Mouse (Mus musculus): ENCODE measurements around the gene Fbrsl1.
"Not testable (repeated sequence)": the region's sequence is repeated elsewhere in the genome, so short reads cannot be mapped to it uniquely, and the experiment has no call there.

Gene Fbrsl1

GRCm38 (mm10) chr5:110447720-110448435 lies 425 bp downstream of the Fbrsl1 start:
- no peak for DNase-seq

- no peak for DNase-seq
Measured at GRCm38 (mm10) chr5:110444509-110444908, 3.8 kb downstream of the Fbrsl1 start.

- DNase-seq, result no peak
Measured at GRCm38 (mm10) chr5:110442966-110443590, 5.2 kb downstream of the Fbrsl1 start.

GRCm38 (mm10) chr5:110439565-110440310 lies 8.6 kb downstream of the Fbrsl1 start:
- DNase-seq, result peak; percentile 76

- no peak for DNase-seq
Measured at GRCm38 (mm10) chr5:110438591-110438990, 9.7 kb downstream of the Fbrsl1 start.

- DNase-seq, result no peak
Measured at GRCm38 (mm10) chr5:110437632-110438261, 10.6 kb downstream of the Fbrsl1 start.

- DNase-seq, result not testable (repeated sequence)
Measured at GRCm38 (mm10) chr5:110436166-110436565, 12.1 kb downstream of the Fbrsl1 start.

GRCm38 (mm10) chr5:110434816-110435215 lies 13.5 kb downstream of the Fbrsl1 start:
- DNase-seq, result no peak

- peak; percentile 66 for DNase-seq
Measured at GRCm38 (mm10) chr5:110429045-110429444, 19.3 kb downstream of the Fbrsl1 start.

GRCm38 (mm10) chr5:110428290-110428689 lies 20.0 kb downstream of the Fbrsl1 start:
- no peak for DNase-seq

- no peak for DNase-seq
Measured at GRCm38 (mm10) chr5:110425187-110425586, 23.1 kb downstream of the Fbrsl1 start.

- no peak for DNase-seq
Measured at GRCm38 (mm10) chr5:110424204-110424603, 24.1 kb downstream of the Fbrsl1 start.

- DNase-seq, result no peak
Measured at GRCm38 (mm10) chr5:110421393-110421792, 26.9 kb downstream of the Fbrsl1 start.

- no peak for DNase-seq
Measured at GRCm38 (mm10) chr5:110420950-110421349, 27.4 kb downstream of the Fbrsl1 start.

- DNase-seq, result no peak
Measured at GRCm38 (mm10) chr5:110420201-110420600, 28.1 kb downstream of the Fbrsl1 start.

GRCm38 (mm10) chr5:110418523-110418911 lies 29.8 kb downstream of the Fbrsl1 start:
- no peak for DNase-seq

- no peak for DNase-seq
Measured at GRCm38 (mm10) chr5:110417756-110418522, 30.4 kb downstream of the Fbrsl1 start.

GRCm38 (mm10) chr5:110416825-110417401 lies 31.4 kb downstream of the Fbrsl1 start:
- no peak for DNase-seq

GRCm38 (mm10) chr5:110415806-110416700 lies 32.2 kb downstream of the Fbrsl1 start:
- no peak for DNase-seq

GRCm38 (mm10) chr5:110415022-110415421 lies 33.3 kb downstream of the Fbrsl1 start:
- DNase-seq, result no peak

GRCm38 (mm10) chr5:110413018-110413417 lies 35.3 kb downstream of the Fbrsl1 start:
- no peak for DNase-seq
